Mouse (Mus musculus): Measurements from ENCODE around the gene Itpr2.

DNA sequence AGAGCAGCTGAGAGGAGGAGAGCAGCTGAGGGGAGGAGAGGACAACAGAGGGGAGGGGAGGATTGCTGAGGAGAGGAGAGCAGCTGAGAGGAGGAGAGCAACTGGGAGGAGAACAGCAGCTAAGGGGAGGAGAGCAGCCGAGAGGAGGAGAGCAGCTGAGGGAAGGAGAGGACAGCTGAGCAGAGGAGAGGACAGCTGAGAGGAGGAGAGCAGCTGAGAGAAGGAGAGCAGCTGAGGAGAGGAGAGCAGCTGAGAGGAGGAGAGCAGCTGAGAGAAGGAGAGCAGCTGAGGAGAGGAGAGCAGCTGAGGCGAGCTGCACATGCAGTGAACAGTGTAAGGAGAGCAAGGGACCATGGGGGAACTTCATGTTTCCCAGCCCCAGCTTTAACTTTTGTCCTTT lies 62.2 kb downstream of the Itpr2 start:
- TF ChIP-seq GATA1 (IDR thresholded peaks at IDR 0.05; ENCODE audit: borderline replicate concordance, low read length) (no peak), FLI1 (IDR thresholded peaks at IDR 0.05; ENCODE audit: low read length) (no peak)

Data from megakaryocyte, embryonic 14.5 days (primary cell).